Mouse (Mus musculus): ENCODE results near the gene Gpx3. TPM values are rescaled to one million over a fixed set of nuclear protein-coding genes. Genes with fewer than 3 reads are reported as not detected.
"Not testable (repeated sequence)": the region's sequence is repeated elsewhere in the genome, so short reads cannot be mapped to it uniquely, and the experiment has no call there.

Gene Gpx3
- polyA plus RNA-seq (2016; fragmentation: Nextera tagmentation; extraction: Ambion mirVana) = 67.5 and 68.6 TPM in 2 replicates

DNA sequence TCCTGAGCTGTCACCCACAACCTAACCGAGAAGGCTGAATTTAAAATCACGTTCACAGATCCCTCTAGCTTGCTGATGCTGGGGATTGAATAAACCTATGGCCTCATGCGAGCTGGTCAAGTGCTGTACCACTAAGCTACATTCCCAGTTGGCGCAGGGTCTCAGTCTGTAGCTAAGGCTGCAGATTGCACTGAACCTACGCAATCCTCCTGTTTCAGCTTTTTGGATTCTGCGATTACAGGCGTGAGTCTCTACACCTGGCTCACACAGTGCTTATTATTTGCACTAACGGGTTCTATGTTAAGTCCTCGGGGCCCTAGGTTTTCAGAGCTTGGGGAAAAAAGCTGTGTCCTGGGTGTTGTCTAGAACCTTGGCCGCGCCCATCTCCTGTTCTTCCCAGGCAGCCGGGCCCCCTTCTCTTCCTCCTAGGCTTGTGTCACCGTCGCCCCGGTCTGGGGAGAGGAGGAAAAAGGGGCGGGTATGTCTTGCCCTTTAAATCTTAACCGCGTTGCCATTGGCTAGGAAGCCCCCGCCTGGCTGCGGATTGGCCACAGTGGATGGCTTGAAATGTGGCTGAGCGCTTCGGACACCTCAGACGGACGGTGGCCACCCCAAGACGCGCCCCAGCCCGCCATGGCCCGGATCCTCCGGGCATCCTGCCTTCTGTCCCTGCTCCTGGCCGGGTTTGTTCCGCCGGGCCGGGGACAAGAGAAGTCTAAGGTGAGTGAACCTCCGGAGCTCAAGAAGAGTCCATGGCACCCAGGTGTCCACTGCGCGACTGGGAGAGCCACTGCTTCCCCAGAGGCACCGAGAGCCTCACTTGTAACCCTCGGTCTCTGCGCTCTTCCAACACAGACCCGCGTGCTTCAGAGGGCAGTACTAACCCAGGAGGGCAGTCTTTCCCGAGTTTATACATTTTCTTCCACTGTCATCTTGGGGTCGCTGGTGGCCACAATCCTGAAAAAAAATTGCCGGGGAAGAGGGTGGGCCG is at the start of gene Gpx3:
Gpx3 (plus strand) TSS at position 121 of the 991 bp plus-strand sequence.
- 16% methylated on average over 45 of the region's 45 CpGs for WGBS
- Histone ChIP-seq H3K4me2 (replicated peaks) (peak within 1 kb of the TSS; percentile 89), H3K36me3 (peaks cover 6% of the 10 kb centered on the region; the same call in 1 of the 2 replicates), H3K9me3 (replicated peaks) (no peaks in the 10 kb centered on the region), H3K4me1 (peaks cover 18% of the 10 kb centered on the region; the same call in 1 of the 2 replicates), H3K27me3 (no peaks in the 10 kb centered on the region), H3K4me3 (peak within 1 kb of the TSS; percentile 51), H3K9ac (peak within 1 kb of the TSS; percentile 65), H3K27ac (no peak within 1 kb of the TSS)
- ATAC-seq (ENCODE audit: low FRiP score) = peak; percentile 93

DNA sequence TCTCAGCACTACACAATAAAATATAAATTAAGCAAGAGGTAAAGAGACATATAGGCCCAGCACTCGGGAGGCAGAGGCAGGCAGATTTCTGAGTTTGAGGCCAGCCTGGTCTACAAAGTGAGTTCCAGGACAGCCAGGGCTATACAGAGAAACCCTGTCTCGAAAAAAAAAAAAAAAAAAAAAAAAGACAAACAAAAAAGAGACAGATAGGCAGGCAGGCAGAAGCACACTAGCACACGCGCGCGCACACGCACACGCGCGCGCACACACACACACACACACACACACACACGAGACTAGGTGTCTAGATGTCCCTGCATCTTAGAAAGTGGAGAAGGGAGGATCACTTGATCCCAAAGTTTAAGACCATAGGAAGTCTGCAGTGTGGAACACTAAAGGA is 43.4 kb upstream of the Gpx3 start:
- not testable (repeated sequence) for ATAC-seq (ENCODE audit: low FRiP score); H3K27ac ChIP-seq; H3K36me3 ChIP-seq; H3K27me3 ChIP-seq; H3K9me3 ChIP-seq (replicated peaks); H3K9ac ChIP-seq; H3K4me2 ChIP-seq (replicated peaks); H3K4me3 ChIP-seq; H3K4me1 ChIP-seq
- 86% methylated on average over 12 of the region's 12 CpGs for WGBS

DNA sequence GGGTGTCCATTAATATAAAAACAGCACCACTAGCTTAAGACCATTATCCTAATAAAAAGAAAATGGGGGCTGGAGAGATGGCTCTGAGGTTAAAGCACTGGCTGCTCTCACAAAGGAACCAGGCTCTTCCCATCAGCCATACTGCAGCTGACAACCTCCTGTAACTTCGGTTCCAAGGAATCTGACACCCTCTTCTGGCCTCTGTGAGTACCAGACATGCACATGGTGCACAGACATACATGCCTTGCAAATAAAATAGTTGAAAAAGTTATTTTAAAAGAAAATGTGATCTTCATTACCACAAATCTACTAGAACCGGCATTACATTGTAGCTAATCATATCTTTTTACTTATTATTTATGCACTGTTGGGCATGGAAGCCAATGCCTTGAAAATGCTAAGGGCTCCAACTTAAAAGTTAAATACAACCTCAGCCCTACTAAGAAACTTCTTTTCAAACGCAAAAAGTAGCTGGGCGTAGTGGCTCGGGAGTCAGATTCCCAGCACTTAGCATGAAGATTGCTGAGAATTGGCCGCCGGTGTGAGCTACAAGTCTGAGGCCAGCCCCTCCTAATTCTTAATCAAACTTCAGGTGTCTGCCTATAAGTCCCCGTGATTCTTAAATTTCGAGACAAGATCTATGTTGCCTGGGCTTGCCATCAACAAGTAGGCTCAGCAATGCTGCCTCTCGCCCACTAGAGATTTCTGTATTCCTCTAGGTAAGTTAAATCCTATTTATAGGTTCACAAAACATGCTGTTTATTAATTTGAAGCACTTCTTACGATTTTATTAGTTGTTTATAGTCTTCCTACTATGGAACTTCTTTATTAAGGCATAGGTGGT is 42.7 kb upstream of the Gpx3 start:
- H3K4me1 ChIP-seq = peaks cover 8% of the 10 kb centered on the region
- no peaks in the 10 kb centered on the region for H3K36me3 ChIP-seq
- WGBS = 25% methylated on average over 11 of the region's 11 CpGs
- peak overlapping the region; percentile 71 for H3K9ac ChIP-seq
- peak overlapping the region; percentile 59 for H3K4me2 ChIP-seq (replicated peaks)
- H3K9me3 ChIP-seq (replicated peaks) = no peaks in the 10 kb centered on the region
- ATAC-seq (ENCODE audit: low FRiP score) = no peak
- peak overlapping the region; percentile 55 for H3K27ac ChIP-seq
- peak overlapping the region; percentile 59 for H3K4me3 ChIP-seq
- no peaks in the 10 kb centered on the region for H3K27me3 ChIP-seq

DNA sequence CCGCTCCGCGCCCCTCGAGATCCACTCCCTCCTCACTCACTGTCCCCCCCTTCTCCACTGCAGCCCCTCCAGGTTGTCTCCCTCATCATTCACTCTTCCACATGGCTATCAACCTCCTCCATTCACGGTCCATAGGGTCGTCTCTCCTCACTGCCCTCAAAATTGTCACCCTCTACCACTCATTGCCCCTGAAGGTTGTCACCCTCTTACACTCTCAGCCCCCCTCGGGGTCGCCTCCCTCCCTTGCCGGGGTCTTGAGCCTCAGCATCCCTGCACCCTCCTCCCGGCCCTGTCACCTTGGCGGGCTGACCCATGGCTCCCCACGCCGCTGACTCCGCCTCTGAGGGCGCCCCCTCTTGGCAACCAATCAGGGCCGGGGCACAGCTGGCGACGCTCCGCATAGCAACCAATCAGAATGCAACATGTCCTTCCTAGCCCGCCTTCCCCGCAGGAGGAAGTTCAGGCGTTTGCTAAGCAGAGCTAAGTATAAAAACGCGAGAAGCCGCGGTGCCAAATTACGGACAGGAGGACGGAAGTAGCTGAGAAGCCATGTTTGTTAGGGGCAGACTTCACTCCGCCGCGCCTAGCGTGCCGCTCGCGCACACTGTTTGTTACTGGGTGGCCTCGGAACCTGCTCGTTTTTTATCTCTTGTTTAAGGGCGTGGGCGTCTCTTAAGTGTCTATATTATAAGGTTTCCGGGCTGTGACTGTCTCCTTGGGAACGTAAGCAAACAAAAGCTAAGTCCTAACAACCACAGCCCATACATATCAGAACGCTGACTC is 41.8 kb upstream of the Gpx3 start, which contains the start of gene Lyrm7:
Lyrm7 (minus strand) TSS at position 661 of the 783 bp plus-strand sequence.
- peak within 1 kb of the TSS; percentile 88 for H3K27ac ChIP-seq
- no peaks in the 10 kb centered on the region for H3K9me3 ChIP-seq (replicated peaks)
- peak within 1 kb of the TSS; percentile 59 for H3K4me2 ChIP-seq (replicated peaks)
- WGBS = under 1% methylated on average over 42 of the region's 42 CpGs
- H3K27me3 ChIP-seq = no peaks in the 10 kb centered on the region
- H3K4me1 ChIP-seq = peaks cover 11% of the 10 kb centered on the region
- H3K36me3 ChIP-seq = no peaks in the 10 kb centered on the region
- peak within 1 kb of the TSS; percentile 71 for H3K9ac ChIP-seq
- peak within 1 kb of the TSS; percentile 59 for H3K4me3 ChIP-seq
- ATAC-seq (ENCODE audit: low FRiP score) = peak; percentile 95

DNA sequence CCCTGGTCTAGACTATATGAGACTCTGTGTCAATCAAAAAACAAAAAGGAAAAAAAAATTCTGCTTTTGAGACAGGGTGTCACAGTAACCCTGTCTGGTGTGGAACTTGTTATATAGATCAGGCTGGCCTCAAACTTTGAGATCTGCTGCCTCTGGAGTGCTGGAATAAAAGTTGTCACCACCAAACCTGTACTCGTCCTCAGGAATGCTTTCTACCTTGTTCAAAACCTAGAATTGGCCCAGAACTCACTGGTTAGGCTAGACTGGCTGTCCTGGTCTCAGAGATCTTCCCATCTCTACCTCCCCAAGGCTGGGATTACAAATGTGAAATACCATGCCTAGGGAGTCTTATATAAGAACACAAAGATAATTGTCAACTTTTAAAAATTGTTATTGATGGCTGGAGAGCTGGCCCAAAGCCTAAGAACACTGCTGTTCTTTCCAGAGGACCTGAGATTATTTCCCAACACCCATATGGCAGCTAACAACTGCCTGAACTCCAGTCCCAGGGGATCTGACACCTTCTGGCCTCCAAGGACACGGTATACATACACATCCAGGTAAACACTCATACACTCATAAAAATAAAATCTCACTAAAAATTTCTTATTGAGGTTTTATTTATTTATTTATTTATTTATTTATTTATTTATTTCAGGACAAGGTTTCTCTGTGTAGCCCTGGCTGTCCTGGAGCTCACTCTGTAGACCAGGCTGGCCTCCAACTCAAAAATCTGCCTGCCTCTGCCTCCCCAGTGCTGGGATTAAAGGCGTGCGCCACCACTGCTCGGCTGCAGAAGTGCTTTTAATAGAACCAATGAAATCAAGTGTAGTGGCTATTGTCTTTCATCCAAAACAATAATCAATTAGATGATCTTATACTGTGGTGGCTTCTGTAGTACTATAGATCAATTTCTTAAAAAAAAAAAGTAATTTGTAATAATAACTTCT is 40.5 kb upstream of the Gpx3 start:
- H3K4me1 ChIP-seq = peaks cover 13% of the 10 kb centered on the region
- H3K4me2 ChIP-seq (replicated peaks) = peak overlapping the region; percentile 59
- no peaks in the 10 kb centered on the region for H3K9me3 ChIP-seq (replicated peaks)
- H3K4me3 ChIP-seq = 0 out of 2 replicates have a peak overlapping the region, but pooled peaks have one; percentile 59
- no peaks in the 10 kb centered on the region for H3K27me3 ChIP-seq
- H3K9ac ChIP-seq = no peak overlapping the region
- no peak for ATAC-seq (ENCODE audit: low FRiP score)
- 96% methylated on average over 5 of the region's 5 CpGs for WGBS
- no peak overlapping the region for H3K27ac ChIP-seq
- no peaks in the 10 kb centered on the region for H3K36me3 ChIP-seq

DNA sequence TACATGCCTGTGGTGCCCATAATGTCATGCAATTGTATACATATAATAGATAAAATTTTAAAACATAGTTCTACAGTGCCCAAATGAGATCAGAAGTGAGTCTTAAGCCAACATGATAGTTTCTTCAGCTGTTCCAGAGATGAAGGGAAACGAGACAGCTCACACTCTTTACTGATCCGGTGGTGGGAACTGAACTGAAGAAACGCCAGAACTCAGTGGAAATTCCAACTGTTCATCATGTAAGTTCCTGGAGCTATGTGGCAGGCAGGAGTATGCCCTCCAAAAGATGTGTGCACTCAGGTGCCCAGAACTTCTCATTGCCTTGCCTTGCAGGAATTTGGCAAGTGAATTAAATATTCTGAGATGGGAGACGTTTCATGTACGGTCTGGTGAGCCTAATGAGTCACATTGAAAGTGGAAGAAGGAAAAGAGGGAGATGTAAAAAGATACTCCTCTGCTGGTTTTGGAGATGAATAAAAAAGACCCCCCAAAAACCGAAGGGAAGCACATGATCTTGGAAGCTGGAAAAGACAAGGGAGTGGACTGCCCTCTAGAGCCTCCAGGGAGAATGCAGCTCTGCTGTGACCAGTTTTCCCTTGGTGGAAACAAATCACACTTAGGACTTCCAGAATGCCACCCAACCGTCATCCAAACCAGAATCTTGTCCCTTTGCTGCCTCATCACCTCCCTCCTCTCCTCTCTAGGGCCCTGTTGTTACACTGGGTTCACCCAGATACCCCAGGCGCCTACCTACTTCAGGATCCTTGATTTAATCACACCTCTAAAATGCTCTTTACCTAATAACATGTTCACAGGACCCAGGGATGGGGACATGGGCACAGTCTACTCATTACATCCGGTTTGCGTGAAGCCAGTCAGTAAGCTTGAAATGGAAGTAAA is 39.4 kb upstream of the Gpx3 start:
- no peak overlapping the region for H3K27ac ChIP-seq
- ATAC-seq (ENCODE audit: low FRiP score) = no peak
- H3K4me3 ChIP-seq = no peak overlapping the region
- H3K4me1 ChIP-seq = peaks cover 18% of the 10 kb centered on the region
- no peak overlapping the region for H3K9ac ChIP-seq
- 45% methylated on average over 10 of the region's 10 CpGs for WGBS
- H3K4me2 ChIP-seq (replicated peaks) = no peak overlapping the region
- H3K27me3 ChIP-seq = no peaks in the 10 kb centered on the region
- H3K36me3 ChIP-seq = no peaks in the 10 kb centered on the region
- H3K9me3 ChIP-seq (replicated peaks) = no peaks in the 10 kb centered on the region

DNA sequence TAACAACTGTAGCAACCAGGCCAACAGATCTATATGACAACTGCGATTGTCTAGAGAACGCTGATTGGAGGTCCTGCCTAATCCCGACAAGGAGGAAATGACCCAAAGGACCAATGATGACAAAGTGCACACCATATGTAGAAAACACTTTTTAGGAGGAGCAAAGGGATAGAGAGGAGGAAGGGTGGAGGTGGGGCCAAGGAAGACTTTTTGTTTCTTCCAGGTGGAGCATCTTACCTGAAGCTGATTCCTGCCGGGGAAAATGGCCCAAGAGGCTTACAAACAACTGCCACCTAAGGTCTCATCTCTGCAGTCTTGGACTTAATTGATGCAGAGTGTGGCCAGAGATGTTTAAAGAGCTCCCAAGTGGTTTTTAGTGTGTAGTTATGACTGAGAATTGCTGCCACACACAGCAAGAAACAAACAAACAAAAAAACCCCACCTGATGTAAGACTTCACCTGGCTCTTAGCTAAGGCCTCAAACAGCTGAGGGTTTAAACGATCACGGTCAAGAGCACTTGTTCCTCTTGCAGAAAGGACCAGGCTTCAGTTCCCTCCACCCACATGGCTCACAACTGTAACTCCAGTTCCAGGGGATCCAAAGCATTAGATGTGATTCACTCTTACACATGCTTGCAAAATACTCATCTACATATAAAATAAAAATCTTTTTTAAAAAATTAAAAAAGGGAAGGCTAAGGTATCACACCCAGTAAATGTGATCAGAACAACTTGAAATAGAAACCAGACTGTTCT is 36.7 kb upstream of the Gpx3 start:
- Histone ChIP-seq H3K9ac (peak overlapping the region; percentile 98), H3K36me3 (peaks cover 14% of the 10 kb centered on the region), H3K27ac (peak overlapping the region; percentile 92), H3K9me3 (replicated peaks) (no peaks in the 10 kb centered on the region), H3K4me1 (peaks cover 26% of the 10 kb centered on the region), H3K4me3 (peak overlapping the region; percentile 97), H3K4me2 (replicated peaks) (peak overlapping the region; percentile 67), H3K27me3 (no peaks in the 10 kb centered on the region)
- ATAC-seq (ENCODE audit: low FRiP score) = no peak
- WGBS = 81% methylated on average over 6 of the region's 6 CpGs

DNA sequence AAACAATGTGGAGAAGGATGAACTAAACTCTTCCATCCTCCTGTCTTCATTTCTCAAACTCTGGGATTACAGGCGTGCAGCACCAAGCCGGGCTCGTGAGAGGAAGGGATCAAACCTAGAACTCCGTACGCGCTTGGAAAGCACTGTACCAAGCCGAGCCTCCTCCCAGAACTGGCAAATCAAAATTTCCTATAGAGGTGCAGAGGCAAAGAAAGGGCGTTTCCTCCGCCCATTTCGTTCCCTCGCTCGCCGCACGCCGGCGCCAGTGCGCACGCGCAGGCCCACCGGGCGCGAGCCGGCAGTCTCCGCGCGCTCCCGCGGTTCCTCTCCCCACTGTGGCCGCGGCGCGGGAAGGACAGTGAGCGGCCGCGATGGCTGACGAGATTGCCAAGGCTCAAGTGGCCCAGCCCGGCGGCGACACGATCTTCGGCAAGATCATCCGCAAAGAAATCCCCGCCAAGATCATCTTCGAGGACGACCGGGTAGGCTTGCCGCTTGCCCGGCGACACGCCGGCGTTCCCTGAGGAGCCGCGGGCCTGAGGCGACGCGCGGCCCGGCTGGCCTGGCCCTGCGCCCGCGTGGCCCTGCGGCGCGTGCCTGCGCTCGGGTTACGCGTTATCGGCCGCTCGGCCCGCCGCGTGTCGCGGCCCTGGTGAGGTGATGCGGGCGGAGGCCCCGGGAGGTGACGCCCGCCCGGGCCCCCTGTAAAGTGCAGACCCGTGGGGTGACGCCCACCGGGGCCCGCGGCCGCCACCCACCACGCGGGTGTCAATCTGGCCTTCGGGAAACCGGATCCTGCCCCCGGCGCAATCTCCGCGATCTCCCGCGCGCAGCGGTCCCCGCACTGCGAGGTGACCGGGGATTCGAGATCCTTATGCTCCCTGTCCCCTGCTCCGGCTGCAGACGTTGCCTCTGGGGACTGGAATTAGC is 35.9 kb upstream of the Gpx3 start, which contains the start of gene Hint1:
Hint1 (plus strand) TSS at position 265 of the 930 bp plus-strand sequence.
- H3K27me3 ChIP-seq = no peaks in the 10 kb centered on the region
- peak; percentile 81 for ATAC-seq (ENCODE audit: low FRiP score)
- under 1% methylated on average over 102 of the region's 107 CpGs for WGBS

DNA sequence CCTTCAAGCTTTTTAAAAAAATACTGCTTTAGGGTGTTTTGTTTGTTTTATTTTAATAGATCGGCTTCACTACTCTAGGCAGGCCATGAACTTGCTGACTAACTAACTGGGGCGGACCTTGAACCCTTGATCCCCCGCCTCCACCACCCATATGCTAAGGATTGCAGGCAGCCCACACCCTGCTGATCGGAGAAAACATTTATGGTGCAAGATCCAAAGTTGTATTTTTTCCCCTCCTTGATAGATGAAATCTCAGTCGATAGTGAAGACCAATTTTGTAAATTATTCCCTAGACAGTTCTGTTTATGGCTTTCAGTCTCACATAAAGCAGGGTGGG is 35.2 kb upstream of the Gpx3 start:
- Histone ChIP-seq H3K27ac (peak overlapping the region; percentile 92), H3K4me2 (replicated peaks) (peak overlapping the region; percentile 67), H3K36me3 (peaks cover 28% of the 10 kb centered on the region), H3K9me3 (replicated peaks) (no peaks in the 10 kb centered on the region), H3K27me3 (no peaks in the 10 kb centered on the region), H3K4me1 (peaks cover 26% of the 10 kb centered on the region), H3K4me3 (peak overlapping the region; percentile 97), H3K9ac (peak overlapping the region; percentile 98)
- ATAC-seq (ENCODE audit: low FRiP score) = peak; percentile 53
- WGBS = 1% methylated on average over 5 of the region's 5 CpGs

More for the DNA sequence above, 35.9 kb upstream of the Gpx3 start, which contains the start of gene Hint1:
- Histone ChIP-seq H3K4me1 (peaks cover 26% of the 10 kb centered on the region), H3K9ac (peak within 1 kb of the TSS; percentile 98), H3K36me3 (peaks cover 22% of the 10 kb centered on the region), H3K27ac (peak within 1 kb of the TSS; percentile 92), H3K4me2 (replicated peaks) (peak within 1 kb of the TSS; percentile 67), H3K9me3 (replicated peaks) (no peaks in the 10 kb centered on the region), H3K4me3 (peak within 1 kb of the TSS; percentile 97)
